Mouse (Mus musculus): Measurements from ENCODE around the gene Rnf224. TPM values are rescaled to one million over a fixed set of nuclear protein-coding genes. Genes with fewer than 3 reads are reported as not detected.
"Not testable (repeated sequence)": the region's sequence is repeated elsewhere in the genome, so short reads cannot be mapped to it uniquely, and the experiment has no call there.

Rnf224 gene
- total RNA-seq, 2 experiments from 2014 or later = not detected

DNA sequence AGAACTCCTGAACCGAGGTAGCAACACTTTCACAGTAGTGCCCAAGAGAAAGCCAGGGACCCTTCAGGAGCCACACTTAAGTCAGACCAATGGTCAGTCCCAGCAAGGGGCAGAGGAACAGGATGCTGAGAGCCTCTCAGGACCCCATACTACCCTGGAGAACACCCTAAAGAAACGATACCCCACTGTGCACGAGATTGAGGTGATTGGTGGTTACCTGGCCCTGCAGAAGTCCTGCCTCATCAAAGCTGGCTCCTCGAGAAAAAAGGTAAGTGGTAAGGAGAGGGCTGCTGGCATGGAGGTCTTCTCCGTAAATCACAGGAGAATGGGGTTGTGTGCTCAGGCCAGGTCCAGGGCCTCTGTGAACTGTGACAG lies 27.7 kb upstream of the Rnf224 start:
- no peak for DNase-seq (ENCODE audit: low spot score in 2 of 2)
- Histone ChIP-seq H3K4me3 (peak overlapping the region; percentile 95), H3K27ac (peak overlapping the region; percentile 88)
- TF ChIP-seq CTCF (conservative IDR thresholded peaks at IDR 0.05) = no peak

GRCm38 (mm10) chr2:25263623-25264285 lies 27.2 kb upstream of the Rnf224 start:
- H3K27ac ChIP-seq = peak overlapping the region; percentile 88
- peak overlapping the region; percentile 95 for H3K4me3 ChIP-seq
- no peak for TF ChIP-seq CTCF (conservative IDR thresholded peaks at IDR 0.05)
- no peak for DNase-seq (ENCODE audit: low spot score in 2 of 2)

- Histone ChIP-seq H3K27ac (peak overlapping the region; percentile 88), H3K4me3 (peak overlapping the region; percentile 95)
- DNase-seq (ENCODE audit: low spot score in 2 of 2) = no peak
- TF ChIP-seq CTCF (conservative IDR thresholded peaks at IDR 0.05) = no peak
Measured at GRCm38 (mm10) chr2:25262795-25263622, 26.4 kb upstream of the Rnf224 start.

GRCm38 (mm10) chr2:25262291-25262767 lies 25.7 kb upstream of the Rnf224 start, which contains the start of gene Tprn:
Gene Tprn (plus strand): TSS chr2:25262618.
- TF ChIP-seq CTCF (conservative IDR thresholded peaks at IDR 0.05) = peak; percentile 49
- Histone ChIP-seq H3K4me3 (peak within 1 kb of the TSS; percentile 95), H3K27ac (peak within 1 kb of the TSS; percentile 95)
- DNase-seq (ENCODE audit: low spot score in 2 of 2) = peak; percentile 91 to 97

- H3K4me3 ChIP-seq = peak overlapping the region; percentile 95
- DNase-seq (ENCODE audit: low spot score in 2 of 2) = no peak
- TF ChIP-seq CTCF (conservative IDR thresholded peaks at IDR 0.05) = no peak
- H3K27ac ChIP-seq = peak overlapping the region; percentile 95
Measured at GRCm38 (mm10) chr2:25261870-25262269, 25.3 kb upstream of the Rnf224 start.

DNA sequence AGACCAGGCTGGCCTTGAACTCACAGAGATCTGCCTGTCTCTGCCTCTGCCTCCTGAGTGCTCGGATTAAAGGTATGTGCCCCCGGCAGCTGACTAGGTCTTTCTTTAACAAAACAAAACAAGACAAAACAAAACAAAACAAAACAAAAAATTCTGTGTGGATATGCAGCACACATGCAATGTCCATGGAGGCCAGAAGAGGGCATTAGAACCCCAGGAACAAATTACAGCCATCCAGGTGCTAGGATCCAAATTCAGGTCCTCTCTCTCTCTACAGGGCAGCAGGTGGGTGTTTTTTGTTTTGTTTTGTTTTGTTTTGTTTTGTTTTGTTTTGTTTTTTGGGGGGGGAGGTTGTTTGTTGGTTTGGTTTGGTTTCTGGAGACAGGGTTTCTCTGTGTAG lies 22.3 kb upstream of the Rnf224 start:
- TF ChIP-seq CTCF (conservative IDR thresholded peaks at IDR 0.05) = peak; percentile 72
- no peak for DNase-seq (ENCODE audit: low spot score in 2 of 2)
- H3K27ac ChIP-seq = no peak overlapping the region
- H3K4me3 ChIP-seq = no peak overlapping the region

GRCm38 (mm10) chr2:25257250-25257649 lies 20.7 kb upstream of the Rnf224 start:
- peak overlapping the region; percentile 3; the same call in 1 of the 2 replicates for H3K4me3 ChIP-seq
- H3K27ac ChIP-seq; DNase-seq (ENCODE audit: low spot score in 2 of 2): not testable (repeated sequence)

- peak in 1 of 2 experiments; percentile 47 for DNase-seq (ENCODE audit: low spot score in 2 of 2)
- Histone ChIP-seq H3K27ac (peak overlapping the region; percentile 98), H3K4me3 (peak overlapping the region; percentile 89)
- TF ChIP-seq CTCF (conservative IDR thresholded peaks at IDR 0.05) = peak; percentile 67
Measured at GRCm38 (mm10) chr2:25256443-25257109, 20.0 kb upstream of the Rnf224 start.

DNA sequence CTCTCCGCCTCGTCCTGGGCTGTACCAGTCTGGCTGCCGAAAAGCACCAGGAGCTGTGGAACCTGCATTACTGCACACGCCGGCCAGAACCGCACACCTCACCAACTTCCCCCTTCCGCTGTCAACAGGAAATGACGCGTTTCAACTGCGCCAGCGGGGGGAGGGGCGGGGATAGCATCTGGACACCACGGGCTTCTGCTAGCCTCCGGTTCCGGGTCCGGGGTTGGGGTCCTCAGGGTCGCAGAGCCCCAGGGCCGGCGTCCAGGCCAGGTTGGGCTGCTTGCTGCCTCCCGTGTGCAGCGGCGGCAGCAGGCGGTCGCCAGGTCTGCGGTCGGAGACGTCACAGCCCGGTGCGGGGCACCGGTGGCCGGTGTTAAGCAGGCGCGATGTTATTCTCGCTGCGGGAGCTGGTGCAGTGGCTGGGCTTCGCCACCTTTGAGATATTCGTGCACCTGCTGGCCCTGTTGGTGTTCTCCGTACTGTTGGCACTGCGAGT lies 18.7 kb upstream of the Rnf224 start, which contains the start of gene Tmem203:
TSS of gene Tmem203 (plus strand) at position 156 of the 496 bp plus-strand sequence.
- Histone ChIP-seq H3K27ac (peak within 1 kb of the TSS; percentile 98), H3K4me3 (peak within 1 kb of the TSS; percentile 89)
- DNase-seq (ENCODE audit: low spot score in 2 of 2) = peak; percentile 86 to 87
- no peak for TF ChIP-seq CTCF (conservative IDR thresholded peaks at IDR 0.05)

- no peak overlapping the region for H3K27ac ChIP-seq
- H3K4me3 ChIP-seq = no peak overlapping the region
- no peak for DNase-seq (ENCODE audit: low spot score in 2 of 2)
- peak; percentile 62 for TF ChIP-seq CTCF (conservative IDR thresholded peaks at IDR 0.05)
Measured at GRCm38 (mm10) chr2:25252331-25252730, 15.7 kb upstream of the Rnf224 start.

GRCm38 (mm10) chr2:25246183-25247072 lies 9.8 kb upstream of the Rnf224 start, which contains the start of gene AL732309.1:
Gene AL732309.1 (minus strand): TSS chr2:25246863.
- no peak for TF ChIP-seq CTCF (conservative IDR thresholded peaks at IDR 0.05)
- DNase-seq (ENCODE audit: low spot score in 2 of 2) = no peak
- no peak within 1 kb of the TSS for H3K27ac ChIP-seq
- H3K4me3 ChIP-seq = no peak within 1 kb of the TSS

DNA sequence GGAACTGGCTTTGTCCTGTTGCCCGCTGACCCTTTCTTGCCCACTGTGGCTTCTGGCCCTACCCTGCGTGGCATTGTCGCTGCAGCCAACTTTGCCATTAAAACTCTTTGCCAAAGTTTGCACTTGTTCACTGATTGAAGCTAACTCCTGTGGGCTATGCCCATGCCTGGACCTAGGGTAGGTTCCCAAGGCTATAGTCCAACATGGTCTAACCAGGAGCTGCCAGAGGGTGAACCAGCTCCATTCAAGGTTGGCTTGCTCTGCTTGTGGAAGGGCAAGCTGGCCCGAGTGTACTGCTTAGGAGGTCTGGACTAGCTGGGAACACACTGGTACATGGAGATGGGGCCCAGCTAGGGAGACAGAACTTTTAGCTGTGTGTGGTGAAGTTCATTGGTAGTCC lies 7.6 kb upstream of the Rnf224 start:
- DNase-seq (ENCODE audit: low spot score in 2 of 2) = no peak
- TF ChIP-seq CTCF (conservative IDR thresholded peaks at IDR 0.05) = no peak
- Histone ChIP-seq H3K27ac (no peak overlapping the region), H3K4me3 (no peak overlapping the region)

All from layer of hippocampus, adult 2 months (tissue).